Mouse (Mus musculus): Measurements from ENCODE around the gene Irgm1. TPM values are rescaled to one million over a fixed set of nuclear protein-coding genes. Genes with fewer than 3 reads are reported as not detected.
"Not testable (repeated sequence)": the region's sequence is repeated elsewhere in the genome, so short reads cannot be mapped to it uniquely, and the experiment has no call there.

Irgm1 gene
- total and polyA plus RNA-seq, 3 experiments, result 25.7 to 58.1 (median 49.0) TPM

- Histone ChIP-seq H3K9ac (ENCODE audit: insufficient read depth, low read depth) (no peak overlapping the region), H3K4me1 (ENCODE audit: control insufficient read depth in 1 of 2, insufficient read depth in 2 of 2) (peaks cover 0 to 24% of the 10 kb centered on the region in 2 experiments; a peak in 2 of 4 replicates), H3K36me3 (replicated peaks in 1 of 2; ENCODE audit: control insufficient read depth in 1 of 2, insufficient read depth in 1 of 2, low read length in 1 of 2) (peaks cover 0 to 4% of the 10 kb centered on the region in 2 experiments), H3K4me3 (replicated peaks in 1 of 3; ENCODE audit: low read depth in 2 of 3, low read length in 2 of 3, poor library complexity in 1 of 3) (no peak overlapping the region), H3K9me3 (replicated peaks; ENCODE audit: low read length) (no peaks in the 10 kb centered on the region), H3K79me2 (replicated peaks; ENCODE audit: control insufficient read depth, extremely low read depth, insufficient read depth, poor library complexity, severe bottlenecking) (no peaks in the 10 kb centered on the region), H3K4me2 (ENCODE audit: insufficient read depth, low read depth, poor library complexity, severe bottlenecking) (no peak overlapping the region), H3K27me3 (replicated peaks) (no peaks in the 10 kb centered on the region), H3K27ac (ENCODE audit: insufficient read depth, low read depth) (no peak overlapping the region)
- DNase-seq (ENCODE audit: extremely low read depth), result no peak
- TF ChIP-seq MYC (IDR thresholded peaks at IDR 0.05; ENCODE audit: low read depth, low read length) (no peak), IRF4 (IDR thresholded peaks at IDR 0.05; ENCODE audit: low read depth, low read length) (no peak), ZKSCAN1 (IDR thresholded peaks at IDR 0.05; ENCODE audit: borderline replicate concordance, low read depth, low read length) (no peak), SMC3 (IDR thresholded peaks at IDR 0.05; ENCODE audit: low read depth, low read length) (no peak), BHLHE40 (IDR thresholded peaks at IDR 0.05; ENCODE audit: low read depth, low read length) (no peak), TCF12 (IDR thresholded peaks at IDR 0.05; ENCODE audit: low read depth, low read length) (no peak), POLR2AphosphoS2 (IDR thresholded peaks at IDR 0.05; ENCODE audit: low read depth, low read length) (no peak), ELF1 (IDR thresholded peaks at IDR 0.05; ENCODE audit: low read depth, low read length) (no peak), MEF2A (IDR thresholded peaks at IDR 0.05; ENCODE audit: borderline replicate concordance, low read depth, low read length) (no peak), TBP (conservative IDR thresholded peaks at IDR 0.05; ENCODE audit: low read depth, low read length) (no peak), JUN (IDR thresholded peaks at IDR 0.05; ENCODE audit: insufficient read depth, low read depth, low read length) (no peak)
- dilution Hi-C loops (cut with MboI; ENCODE audit: extremely low pct_ligation_motif_present, extremely low pct_unique_long_range_greater_than_20kb, low sequenced_read_pairs), result no loop called here
- in situ Hi-C loops (cut with MboI; ENCODE audit: low pct_ligation_motif_present, low pct_unique_long_range_greater_than_20kb, low sequenced_read_pairs), result no loop called here
These were observed 37.0 kb upstream of the Irgm1 start for GRCm38 (mm10) chr11:48908459-48908858.

DNA sequence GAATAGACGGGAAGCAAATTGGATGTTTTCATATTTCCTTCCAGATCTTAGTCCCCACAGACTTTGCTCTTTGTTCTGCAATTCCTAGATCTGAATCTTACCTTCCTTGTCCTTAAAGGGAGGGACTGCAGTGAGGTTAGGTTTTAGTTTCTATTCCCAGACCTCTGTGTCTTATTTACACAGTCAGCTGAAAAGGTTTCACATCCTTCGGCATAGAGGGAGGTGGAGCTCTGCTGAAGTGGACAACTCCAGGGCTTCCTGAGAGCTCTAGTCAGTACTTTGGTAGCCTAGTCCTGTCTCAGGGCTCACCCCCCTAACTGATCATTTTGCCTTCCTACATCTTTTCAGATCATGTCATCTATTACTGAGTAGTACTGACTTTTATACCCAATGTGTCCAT, 30.5 kb upstream of the Irgm1 start, which contains the start of gene Gm5431:
Gene Gm5431 (minus strand): TSS at position 194 of the 400 bp plus-strand sequence.
- Histone ChIP-seq H3K36me3 (replicated peaks in 1 of 2; ENCODE audit: control insufficient read depth in 1 of 2, insufficient read depth in 1 of 2, low read length in 1 of 2) (no peaks in the 10 kb centered on the region), H3K4me3 (replicated peaks in 1 of 3; ENCODE audit: low read depth in 2 of 3, low read length in 2 of 3, poor library complexity in 1 of 3) (peak within 1 kb of the TSS; percentile 27 to 68 (median 38)), H3K9ac (ENCODE audit: insufficient read depth, low read depth) (peak within 1 kb of the TSS; percentile 62), H3K4me1 (ENCODE audit: control insufficient read depth in 1 of 2, insufficient read depth in 2 of 2) (peaks cover 22 to 62% of the 10 kb centered on the region in 2 experiments), H3K79me2 (replicated peaks; ENCODE audit: control insufficient read depth, extremely low read depth, insufficient read depth, poor library complexity, severe bottlenecking) (no peaks in the 10 kb centered on the region), H3K4me2 (ENCODE audit: insufficient read depth, low read depth, poor library complexity, severe bottlenecking) (peak within 1 kb of the TSS; percentile 100), H3K9me3 (replicated peaks; ENCODE audit: low read length) (no peaks in the 10 kb centered on the region), H3K27me3 (replicated peaks) (no peaks in the 10 kb centered on the region), H3K27ac (ENCODE audit: insufficient read depth, low read depth) (peak within 1 kb of the TSS; percentile 94)
- TF ChIP-seq MEF2A (IDR thresholded peaks at IDR 0.05; ENCODE audit: borderline replicate concordance, low read depth, low read length) (peak; percentile 70; the same call in 1 of the 2 replicates), CHD2 (IDR thresholded peaks at IDR 0.05; ENCODE audit: low read length) (0 out of 2 replicates have a peak, but pooled peaks have one; percentile 52), SIN3A (IDR thresholded peaks at IDR 0.05; ENCODE audit: low read length) (peak; percentile 94), TBP (conservative IDR thresholded peaks at IDR 0.05; ENCODE audit: low read depth, low read length) (no peak), JUND (conservative IDR thresholded peaks at IDR 0.05; ENCODE audit: low read depth, low read length) (no peak), IRF4 (IDR thresholded peaks at IDR 0.05; ENCODE audit: low read depth, low read length) (peak; percentile 84), ZC3H11A (IDR thresholded peaks at IDR 0.05; ENCODE audit: low read depth, low read length) (no peak), RAD21 (IDR thresholded peaks at IDR 0.05; ENCODE audit: low read depth, low read length) (no peak; the same call in 1 of the 2 replicates), ETS1 (conservative IDR thresholded peaks at IDR 0.05; ENCODE audit: low read depth, low read length) (peak; percentile 80), MAFK (IDR thresholded peaks at IDR 0.05; ENCODE audit: insufficient replicate concordance, low read length) (peak; percentile 71; the same call in 1 of the 2 replicates), BHLHE40 (IDR thresholded peaks at IDR 0.05; ENCODE audit: low read depth, low read length) (0 out of 2 replicates have a peak, but pooled peaks have one; percentile 9), EP300 (IDR thresholded peaks at IDR 0.05; ENCODE audit: low read length) (peak; percentile 84)
- DNase-seq (ENCODE audit: extremely low read depth), result peak; percentile 57
- dilution Hi-C loops (cut with MboI; ENCODE audit: extremely low pct_ligation_motif_present, extremely low pct_unique_long_range_greater_than_20kb, low sequenced_read_pairs) (no loop called here), in situ Hi-C loops (cut with MboI; ENCODE audit: low pct_ligation_motif_present, low pct_unique_long_range_greater_than_20kb, low sequenced_read_pairs) (no loop called here)

GRCm38 (mm10) chr11:48901567-48901930, 30.1 kb upstream of the Irgm1 start:
- H3K79me2 ChIP-seq (replicated peaks; ENCODE audit: control insufficient read depth, extremely low read depth, insufficient read depth, poor library complexity, severe bottlenecking); in situ Hi-C loops (cut with MboI; ENCODE audit: low pct_ligation_motif_present, low pct_unique_long_range_greater_than_20kb, low sequenced_read_pairs); H3K9me3 ChIP-seq (replicated peaks; ENCODE audit: low read length); H3K27me3 ChIP-seq (replicated peaks); H3K36me3 ChIP-seq (replicated peaks in 1 of 2; ENCODE audit: control insufficient read depth in 1 of 2, insufficient read depth in 1 of 2, low read length in 1 of 2); dilution Hi-C loops (cut with MboI; ENCODE audit: extremely low pct_ligation_motif_present, extremely low pct_unique_long_range_greater_than_20kb, low sequenced_read_pairs): not testable (repeated sequence)
- peak overlapping the region; percentile 27 to 68 (median 38) for H3K4me3 ChIP-seq (replicated peaks in 1 of 3; ENCODE audit: low read depth in 2 of 3, low read length in 2 of 3, poor library complexity in 1 of 3)
- DNase-seq (ENCODE audit: extremely low read depth), result peak; percentile 43
- peak overlapping the region; percentile 84 for H3K4me2 ChIP-seq (ENCODE audit: insufficient read depth, low read depth, poor library complexity, severe bottlenecking)
- H3K4me1 ChIP-seq (ENCODE audit: control insufficient read depth in 1 of 2, insufficient read depth in 2 of 2), result peaks cover 22 to 66% of the 10 kb centered on the region in 2 experiments
- peak overlapping the region; percentile 94 for H3K27ac ChIP-seq (ENCODE audit: insufficient read depth, low read depth)
- peak overlapping the region; percentile 62 for H3K9ac ChIP-seq (ENCODE audit: insufficient read depth, low read depth)

Measured in CH12.LX (cell line).